Mouse (Mus musculus) neural tube, postnatal 0 days (tissue): ENCODE results near the gene Map2k5. TPM values are rescaled to one million over a fixed set of nuclear protein-coding genes. Genes with fewer than 3 reads are reported as not detected.

Experiments
- polyA plus RNA-seq: library from polyadenylated mRNA; unstranded; fragments of >200 nt; fragmentation: Nextera tagmentation; extraction: Ambion mirVana; gene quantifications from 2 replicates; pipeline ENCODE4 v1.2.1, GENCODE M21; 2015

Gene Map2k5
- polyA plus RNA-seq: 30.2 and 30.9 TPM in 2 replicates

GRCm38 (mm10) chr9:63377270-63378142 lies at the start of gene Map2k5:
Map2k5 (minus strand) TSS chr9:63377902.

GRCm38 (mm10) chr9:63398611-63399462 lies 21.1 kb upstream of the Map2k5 start, which contains the start of gene 2300009A05Rik:
2300009A05Rik (minus strand) TSS chr9:63399246.

GRCm38 (mm10) chr9:63148410-63149371 lies 229.0 kb downstream of the Map2k5 start, which contains the start of gene Skor1:
Skor1 (minus strand) TSS chr9:63148961.

Other genes with a start within 250 kb of the Map2k5 start
- gene Skor1, start 228.9 kb downstream of the Map2k5 start, polyA plus RNA-seq: 11.8 and 12.4 TPM in 2 replicates
- 108 and 121 TPM in 2 replicates for gene 2300009A05Rik, start 21.3 kb upstream of the Map2k5 start, polyA plus RNA-seq
- gene Iqch, start 224.6 kb upstream of the Map2k5 start, polyA plus RNA-seq: 0.10 and 0.23 TPM in 2 replicates
- 47.7 and 50.5 TPM in 2 replicates for gene Aagab, start 224.8 kb upstream of the Map2k5 start, polyA plus RNA-seq